Mouse (Mus musculus): ENCODE measurements at regions not wholly inside any gene's neighbourhood (a gene's known extent, or its start where the extent isn't known, plus 50 kb on each side); places are given as distances from the start of the nearest gene placed in this dataset.

- no peaks in the 10 kb centered on the region for H3K9me3 ChIP-seq (replicated peaks; ENCODE audit: control insufficient read depth, low read length)
- 65% methylated on average over 10 of the region's 10 CpGs for WGBS
- H3K36me3 ChIP-seq (ENCODE audit: control insufficient read depth, insufficient read depth, low read length): no peaks in the 10 kb centered on the region
- no peak overlapping the region for H3K27ac ChIP-seq (ENCODE audit: low read depth, low read length)
- no peak for DNase-seq (ENCODE audit: low spot score)
- H3K4me1 ChIP-seq (ENCODE audit: control insufficient read depth, insufficient read depth, low read length): peaks cover 24% of the 10 kb centered on the region
- no peak overlapping the region for H3K9ac ChIP-seq (ENCODE audit: low read length)
- no peak for ATAC-seq
- H3K4me3 ChIP-seq (ENCODE audit: low read depth, low read length): no peak overlapping the region
- no peaks in the 10 kb centered on the region for H3K27me3 ChIP-seq (replicated peaks; ENCODE audit: control insufficient read depth, insufficient read depth, low read length)
- no peak overlapping the region for H3K4me2 ChIP-seq (ENCODE audit: low read length)
Observed at GRCm38 (mm10) chr8:125314221-125314984, 255.2 kb downstream of the Sipa1l2 start.

DNA sequence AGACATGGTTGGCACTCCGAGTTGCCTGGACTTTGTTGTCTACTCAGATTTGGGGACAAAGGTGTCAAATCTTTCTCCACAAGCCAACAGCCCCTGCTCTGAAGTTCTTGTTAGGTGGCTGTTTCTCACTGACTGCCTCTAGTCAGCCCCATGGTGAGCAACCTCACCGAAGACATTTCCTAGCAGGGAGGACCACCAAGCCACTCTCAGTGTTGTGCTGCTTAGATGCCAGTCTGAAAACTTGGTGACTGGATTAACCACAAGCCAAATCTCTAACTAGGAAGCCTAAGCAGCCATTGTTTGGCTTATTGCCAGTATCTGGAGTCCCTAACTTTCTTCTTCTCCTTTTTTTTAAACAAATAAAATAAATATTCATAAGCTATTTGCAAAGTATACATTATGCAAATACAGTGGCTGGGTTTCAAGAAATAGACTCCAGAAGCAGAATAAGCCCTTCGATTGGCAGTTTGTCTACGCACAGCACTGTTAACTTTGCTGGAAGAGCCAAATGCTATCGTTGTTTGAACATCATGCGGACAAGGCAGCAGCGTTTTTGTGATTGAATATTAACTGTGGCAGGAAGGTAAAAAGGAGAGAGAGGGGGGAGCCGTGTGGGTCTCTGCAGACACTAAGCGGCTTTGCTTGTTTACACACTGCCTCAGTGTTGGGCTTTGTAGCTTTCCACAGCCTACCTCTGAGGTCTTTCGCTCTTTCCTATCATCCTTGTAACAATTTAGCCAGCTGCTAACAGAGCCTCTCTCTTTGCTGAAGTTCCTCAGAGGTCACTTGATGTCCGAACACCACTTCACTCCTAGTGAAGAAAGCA lies 257.4 kb downstream of the Disc1 start:
- H3K4me2 ChIP-seq (ENCODE audit: low read length): peak overlapping the region; percentile 14; the same call in 1 of the 2 replicates
- H3K36me3 ChIP-seq (ENCODE audit: control insufficient read depth, insufficient read depth, low read length): no peaks in the 10 kb centered on the region
- H3K4me1 ChIP-seq (ENCODE audit: control insufficient read depth, insufficient read depth, low read length): peaks cover 36% of the 10 kb centered on the region
- H3K9me3 ChIP-seq (replicated peaks; ENCODE audit: control insufficient read depth, low read length): no peaks in the 10 kb centered on the region
- 23% methylated on average over 11 of the region's 11 CpGs for WGBS
- ATAC-seq (peak; percentile 81), DNase-seq (ENCODE audit: low spot score) (peak; percentile 88)
- H3K27ac ChIP-seq (ENCODE audit: low read depth, low read length): 0 out of 2 replicates have a peak overlapping the region, but pooled peaks have one; percentile 2
- no peak overlapping the region for H3K9ac ChIP-seq (ENCODE audit: low read length)
- no peaks in the 10 kb centered on the region for H3K27me3 ChIP-seq (replicated peaks; ENCODE audit: control insufficient read depth, insufficient read depth, low read length)
- no peak overlapping the region for H3K4me3 ChIP-seq (ENCODE audit: low read depth, low read length)
